Mouse (Mus musculus) G1E (cell line): ENCODE measurements around the gene Poc5. TPM values are rescaled to one million over a fixed set of nuclear protein-coding genes. Genes with fewer than 3 reads are reported as not detected.

Source experiments
- ATAC-seq: 2 replicates; pipeline ENCODE4 v1.8.0; 2016; ENCODE audit warnings: mild to moderate bottlenecking; ENCODE audit not compliant: insufficient number of reproducible peaks, poor library complexity, low FRiP score, severe bottlenecking; ENCODE audit errors: extremely low read depth
- DNase-seq: peaks from one replicate; pipeline ENCODE4 v3.0.0; 2012; ENCODE audit warnings: low spot score
- H3K27me3 ChIP-seq: 2 replicates; pipeline ENCODE4 v1.6.1; 2012; ENCODE audit warnings: mild to moderate bottlenecking, low read length, inconsistent platforms; ENCODE audit not compliant: insufficient read depth
- H3K36me3 ChIP-seq: replicated peaks from 2 replicates; pipeline ENCODE3; 2012; ENCODE audit warnings: mild to moderate bottlenecking, inconsistent platforms
- H3K4me1 ChIP-seq: 2 replicates; pipeline ENCODE4 v1.6.1; 2012; ENCODE audit warnings: low read depth, low read length, inconsistent platforms, mixed read lengths; ENCODE audit not compliant: insufficient read depth
- H3K4me3 ChIP-seq: 2 replicates; pipeline ENCODE4 v1.5.1; 2012; ENCODE audit warnings: low read depth, mild to moderate bottlenecking, inconsistent platforms, low read length, moderate library complexity, mixed read lengths
- H3K9me3 ChIP-seq: replicated peaks from 2 replicates; pipeline ENCODE4 v1.6.1; 2012; ENCODE audit warnings: inconsistent platforms
- CTCF ChIP-seq: IDR thresholded peaks from 2 replicates; pipeline ENCODE4 v1.5.1; 2012; ENCODE audit warnings: low read depth, low read length, inconsistent platforms, mixed read lengths
- GATA1 ChIP-seq: IDR thresholded peaks from 2 replicates; pipeline ENCODE4 v1.6.1; 2012; ENCODE audit warnings: borderline replicate concordance, low read length, inconsistent platforms, mixed read lengths
- GATA2 ChIP-seq: IDR thresholded peaks from 2 replicates; pipeline ENCODE4 v1.6.1; 2012; ENCODE audit warnings: low read depth, low read length, inconsistent platforms, borderline replicate concordance
- POLR2AphosphoS5 ChIP-seq: IDR thresholded peaks from 2 replicates; pipeline ENCODE4 v1.6.1; 2012; ENCODE audit warnings: low read depth, low read length, inconsistent platforms; ENCODE audit not compliant: insufficient replicate concordance
- TAL1 ChIP-seq: conservative IDR thresholded peaks from 2 replicates; pipeline ENCODE4 v1.6.1; 2012; ENCODE audit warnings: low read depth, low read length, inconsistent platforms, mixed read lengths
- polyA plus RNA-seq: library from polyadenylated mRNA; stranded (reverse); fragments of >175 nt; gene quantifications from 2 replicates; pipeline ENCODE4 v1.2.3, GENCODE M21; 2012
- total RNA-seq, 2 experiments: library from RNA; stranded (forward) in 1 of 2; stranded (reverse) in 1 of 2; fragments of 200-1000 nt in 1 of 2; fragments of >200 nt in 1 of 2; fragmentation: Nextera tagmentation in 1 of 2; gene quantifications; 2 replicates each; pipeline ENCODE4 v1.2.3; 2014 to 2017

The Poc5 gene
- total and polyA plus RNA-seq, 3 experiments = 13.5 to 27.0 (median 18.1) TPM

DNA sequence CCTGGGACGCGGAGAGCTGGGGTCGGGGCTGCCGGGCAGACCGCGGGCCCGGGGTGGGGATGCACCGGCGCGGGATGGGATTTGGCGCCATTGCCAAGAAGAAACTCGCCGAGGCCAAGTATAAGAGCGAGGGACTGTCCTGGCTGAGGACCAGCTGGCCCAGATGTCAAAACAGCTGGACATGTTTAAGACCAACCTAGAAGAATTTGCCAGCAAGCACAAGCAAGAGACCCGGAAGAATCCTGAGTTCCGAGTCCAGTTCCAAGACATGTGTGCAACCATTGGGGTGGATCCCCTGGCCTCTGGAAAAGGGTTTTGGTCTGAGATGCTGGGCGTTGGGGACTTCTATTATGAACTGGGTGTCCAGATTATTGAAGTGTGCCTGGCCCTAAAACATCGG, 11.2 kb upstream of the Poc5 start:
- no peak overlapping the region for H3K4me3 ChIP-seq
- TF ChIP-seq POLR2AphosphoS5 = no peak
- no peak for TF ChIP-seq GATA2
- no peak for TF ChIP-seq GATA1
- TF ChIP-seq TAL1 = no peak
- no peak for TF ChIP-seq CTCF
- H3K4me1 ChIP-seq = no peaks in the 10 kb centered on the region
- no peak for ATAC-seq
- no peak for DNase-seq
- H3K27me3 ChIP-seq = peaks cover 7% of the 10 kb centered on the region
- no peaks in the 10 kb centered on the region for H3K36me3 ChIP-seq
- no peaks in the 10 kb centered on the region for H3K9me3 ChIP-seq

DNA sequence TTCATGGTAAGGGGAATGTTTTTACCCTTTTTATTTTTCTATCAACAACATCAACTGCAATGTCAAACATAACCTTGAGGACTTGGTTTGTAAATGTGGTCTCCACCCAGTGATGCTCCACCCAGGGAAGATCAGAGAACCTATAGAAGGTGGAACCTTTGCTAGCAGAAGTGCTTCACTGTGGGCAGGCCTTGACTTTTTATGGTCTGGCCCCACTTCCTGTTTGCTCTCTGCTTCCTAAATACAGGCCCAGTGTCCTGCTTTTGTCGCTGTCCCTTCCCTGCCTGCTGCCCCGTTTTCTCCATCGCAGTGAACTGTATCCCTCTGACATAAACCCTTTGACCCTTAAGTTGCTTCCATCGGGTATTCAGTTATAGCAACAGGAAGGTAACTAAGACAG, 10.2 kb upstream of the Poc5 start:
- no peaks in the 10 kb centered on the region for H3K4me1 ChIP-seq
- H3K36me3 ChIP-seq = no peaks in the 10 kb centered on the region
- no peak for TF ChIP-seq GATA2
- no peak overlapping the region for H3K4me3 ChIP-seq
- H3K9me3 ChIP-seq = no peaks in the 10 kb centered on the region
- ATAC-seq = no peak
- peaks cover 6% of the 10 kb centered on the region for H3K27me3 ChIP-seq
- no peak for DNase-seq

DNA sequence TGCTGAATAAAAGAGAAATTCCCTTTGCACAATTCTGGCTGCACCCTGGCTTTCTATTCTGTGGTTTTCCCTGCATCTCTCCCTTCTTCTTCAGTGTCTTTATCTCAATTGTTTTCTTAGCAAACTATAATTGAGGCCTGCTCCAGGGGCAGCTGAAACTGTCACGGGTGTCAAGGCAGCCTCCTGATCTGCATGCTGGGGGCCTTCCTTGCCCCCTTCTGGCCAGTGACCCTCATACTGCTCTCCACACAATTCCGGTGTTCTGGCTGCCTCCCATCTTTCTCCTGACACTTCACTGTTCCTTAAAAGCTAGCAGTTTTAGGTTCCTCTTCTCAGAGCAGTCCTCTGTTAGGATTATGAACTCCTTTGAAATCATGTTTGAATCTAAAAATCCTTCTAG, 1.2 kb downstream of the Poc5 start:
- no peak for ATAC-seq
- Histone ChIP-seq H3K4me3 (peak overlapping the region; percentile 88), H3K27me3 (0 out of 2 replicates have a peak, but pooled peaks cover 2% of the 10 kb centered on the region), H3K36me3 (peaks cover 45% of the 10 kb centered on the region), H3K9me3 (peaks cover 3% of the 10 kb centered on the region), H3K4me1 (peaks cover 14% of the 10 kb centered on the region)
- TF ChIP-seq GATA2 (no peak), POLR2AphosphoS5 (no peak), GATA1 (no peak), CTCF (no peak), TAL1 (no peak)
- no peak for DNase-seq

DNA sequence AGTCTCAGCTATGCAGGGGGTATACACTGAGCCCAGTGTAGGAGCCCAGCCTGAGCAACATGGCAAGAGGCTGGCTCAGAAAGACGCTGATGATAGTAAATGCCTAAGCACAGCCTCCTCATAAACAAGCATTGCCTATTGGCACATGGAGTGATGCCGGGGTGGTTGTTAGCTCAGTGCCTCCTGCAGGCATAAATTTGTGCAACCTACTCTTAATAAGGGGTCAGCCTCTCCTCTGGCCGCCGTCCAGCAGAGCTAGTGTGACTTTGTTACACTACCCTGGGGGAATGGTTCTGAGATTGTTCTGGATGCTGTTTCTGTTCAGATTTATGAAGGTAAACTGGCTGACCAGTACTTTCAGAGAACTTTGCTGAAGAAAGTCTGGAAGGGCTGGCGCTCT, 13.2 kb downstream of the Poc5 start:
- H3K36me3 ChIP-seq = peaks cover 95% of the 10 kb centered on the region

DNA sequence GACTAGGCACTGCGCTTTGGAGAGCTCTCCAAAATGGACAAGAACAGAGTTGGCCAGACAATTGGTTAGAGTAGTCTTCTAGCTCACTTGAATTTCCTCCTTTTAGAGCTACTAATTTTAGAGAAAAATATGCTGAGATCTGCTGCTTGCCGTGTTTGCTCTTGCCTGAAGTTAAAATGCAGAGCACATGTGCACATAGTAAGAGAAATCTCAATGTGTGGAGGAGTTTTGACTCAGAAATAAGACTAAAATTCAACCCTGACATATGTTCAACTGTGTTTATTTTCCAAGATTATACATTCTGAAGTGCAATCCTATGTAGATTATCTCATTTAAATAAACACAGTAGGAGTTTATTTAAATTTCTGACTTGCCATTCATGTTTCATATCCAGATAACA, 17.4 kb downstream of the Poc5 start:
- TF ChIP-seq CTCF = no peak
- no peak for TF ChIP-seq TAL1
- TF ChIP-seq GATA2 = no peak
- TF ChIP-seq POLR2AphosphoS5 = no peak
- no peak for TF ChIP-seq GATA1
- H3K4me1 ChIP-seq = peaks cover 2% of the 10 kb centered on the region; the same call in 1 of the 2 replicates
- DNase-seq (no peak), ATAC-seq (no peak)
- H3K27me3 ChIP-seq = no peaks in the 10 kb centered on the region
- no peaks in the 10 kb centered on the region for H3K9me3 ChIP-seq
- H3K36me3 ChIP-seq = peaks cover 89% of the 10 kb centered on the region
- H3K4me3 ChIP-seq = no peak overlapping the region

More for the DNA sequence above, 13.2 kb downstream of the Poc5 start:
- no peak overlapping the region for H3K4me3 ChIP-seq
- ATAC-seq = no peak
- DNase-seq = no peak
- H3K9me3 ChIP-seq = no peaks in the 10 kb centered on the region
- H3K27me3 ChIP-seq = no peaks in the 10 kb centered on the region
- peaks cover 2% of the 10 kb centered on the region; the same call in 1 of the 2 replicates for H3K4me1 ChIP-seq
- TF ChIP-seq TAL1 = no peak
- TF ChIP-seq CTCF = no peak
- TF ChIP-seq GATA1 = no peak
- TF ChIP-seq POLR2AphosphoS5 = no peak
- no peak for TF ChIP-seq GATA2

DNA sequence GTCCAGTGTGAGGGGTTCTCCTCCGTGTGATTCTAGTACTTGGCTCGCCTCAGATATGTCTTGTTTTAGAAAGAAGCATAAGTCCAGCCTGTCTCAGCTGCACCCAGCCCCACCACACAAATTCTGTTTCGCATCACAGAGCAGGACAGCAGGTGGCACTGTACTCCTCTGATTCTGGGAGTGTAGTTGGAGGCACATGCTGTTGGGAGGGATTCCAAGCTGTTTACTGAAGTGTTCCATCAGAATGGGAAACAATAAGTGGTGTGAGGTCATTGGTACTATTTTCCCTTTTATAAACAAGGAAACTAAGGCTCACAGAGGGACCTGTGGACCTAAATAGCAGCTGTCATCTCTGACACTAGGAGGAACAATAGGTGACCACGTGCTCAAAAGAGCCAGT, 18.9 kb downstream of the Poc5 start:
- H3K4me3 ChIP-seq = no peak overlapping the region
- no peaks in the 10 kb centered on the region for H3K27me3 ChIP-seq
- H3K9me3 ChIP-seq = no peaks in the 10 kb centered on the region
- peaks cover 2% of the 10 kb centered on the region; the same call in 1 of the 2 replicates for H3K4me1 ChIP-seq
- no peak for DNase-seq
- peaks cover 90% of the 10 kb centered on the region for H3K36me3 ChIP-seq
- ATAC-seq = no peak
- TF ChIP-seq GATA1 (no peak), TAL1 (no peak), POLR2AphosphoS5 (no peak), CTCF (no peak), GATA2 (no peak)
